Mouse (Mus musculus): ENCODE measurements around the gene Gm21915. TPM values are rescaled to one million over a fixed set of nuclear protein-coding genes. Genes with fewer than 3 reads are reported as not detected.
A peak's percentile ranks its signal among the peaks of the same experiment; 100 is the strongest.

The Gm21915 gene
- not detected in 2 replicates for polyA plus RNA-seq (2015; fragmentation: Nextera tagmentation; extraction: Ambion mirVana)

GRCm38 (mm10) chr9:40670313-40670712, at the start of gene Gm21915:
TSS of gene Gm21915 (plus strand) at chr9:40670613.
- ATAC-seq (replicated peaks) = no peak
- Histone ChIP-seq H3K4me3 (no peak within 1 kb of the TSS), H3K9me3 (no peaks in the 10 kb centered on the region), H3K27me3 (no peaks in the 10 kb centered on the region), H3K4me2 (replicated peaks) (no peak within 1 kb of the TSS), H3K36me3 (no peaks in the 10 kb centered on the region), H3K9ac (replicated peaks) (no peak within 1 kb of the TSS), H3K4me1 (peaks cover 7% of the 10 kb centered on the region; the same call in 1 of the 2 replicates), H3K27ac (replicated peaks) (no peak within 1 kb of the TSS)
- 93% methylated on average over 3 of the region's 3 CpGs for WGBS

- Histone ChIP-seq H3K27ac (replicated peaks) (no peak overlapping the region; the same call in 1 of the 2 replicates), H3K27me3 (no peaks in the 10 kb centered on the region), H3K4me3 (no peak overlapping the region), H3K4me2 (replicated peaks) (no peak overlapping the region), H3K36me3 (no peaks in the 10 kb centered on the region), H3K4me1 (peaks cover 22% of the 10 kb centered on the region), H3K9me3 (no peaks in the 10 kb centered on the region), H3K9ac (replicated peaks) (no peak overlapping the region)
- no peak for ATAC-seq (replicated peaks)
- WGBS = 91% methylated on average over 3 of the region's 3 CpGs
These were observed 48.1 kb upstream of the Gm21915 start for GRCm38 (mm10) chr9:40622265-40622664.

GRCm38 (mm10) chr9:40622793-40623192, 47.6 kb upstream of the Gm21915 start:
- Histone ChIP-seq H3K4me1 (peaks cover 18% of the 10 kb centered on the region), H3K27ac (replicated peaks) (no peak overlapping the region; the same call in 1 of the 2 replicates), H3K36me3 (no peaks in the 10 kb centered on the region), H3K4me3 (no peak overlapping the region), H3K27me3 (no peaks in the 10 kb centered on the region), H3K9ac (replicated peaks) (no peak overlapping the region), H3K4me2 (replicated peaks) (no peak overlapping the region), H3K9me3 (no peaks in the 10 kb centered on the region)
- no peak for ATAC-seq (replicated peaks)
- WGBS = 85% methylated on average over 4 of the region's 4 CpGs

- H3K27me3 ChIP-seq = no peaks in the 10 kb centered on the region
- ATAC-seq (replicated peaks) = no peak
- H3K9ac ChIP-seq (replicated peaks) = no peak overlapping the region
- H3K9me3 ChIP-seq = no peaks in the 10 kb centered on the region
- WGBS = 69% methylated on average over 3 of the region's 3 CpGs
- H3K4me3 ChIP-seq = no peak overlapping the region
- peaks cover 16% of the 10 kb centered on the region for H3K4me1 ChIP-seq
- no peak overlapping the region for H3K4me2 ChIP-seq (replicated peaks)
- no peak overlapping the region for H3K27ac ChIP-seq (replicated peaks)
- no peaks in the 10 kb centered on the region for H3K36me3 ChIP-seq
These were observed 45.1 kb upstream of the Gm21915 start for GRCm38 (mm10) chr9:40625341-40625740.

GRCm38 (mm10) chr9:40626566-40626965, 43.8 kb upstream of the Gm21915 start:
- Histone ChIP-seq H3K27me3 (no peaks in the 10 kb centered on the region), H3K4me2 (replicated peaks) (no peak overlapping the region), H3K4me3 (no peak overlapping the region), H3K4me1 (peaks cover 16% of the 10 kb centered on the region), H3K36me3 (no peaks in the 10 kb centered on the region), H3K9ac (replicated peaks) (no peak overlapping the region), H3K27ac (replicated peaks) (no peak overlapping the region), H3K9me3 (no peaks in the 10 kb centered on the region)
- ATAC-seq (replicated peaks) = no peak
- WGBS = 32% methylated on average over 11 of the region's 11 CpGs

- ATAC-seq (replicated peaks) = no peak
- WGBS = 45% methylated on average over 9 of the region's 9 CpGs
These were observed 43.2 kb upstream of the Gm21915 start for GRCm38 (mm10) chr9:40627146-40627713.

GRCm38 (mm10) chr9:40628130-40629069, 42.0 kb upstream of the Gm21915 start:
- Histone ChIP-seq H3K9ac (replicated peaks) (no peak overlapping the region), H3K4me1 (peaks cover 16% of the 10 kb centered on the region), H3K36me3 (no peaks in the 10 kb centered on the region), H3K9me3 (no peaks in the 10 kb centered on the region), H3K4me3 (no peak overlapping the region), H3K27me3 (no peaks in the 10 kb centered on the region), H3K4me2 (replicated peaks) (no peak overlapping the region), H3K27ac (replicated peaks) (no peak overlapping the region)
- ATAC-seq (replicated peaks) = 0 out of 2 replicates have a peak, but pooled peaks have one; percentile 45
- 66% methylated on average over 20 of the region's 20 CpGs for WGBS

More at GRCm38 (mm10) chr9:40627146-40627713, 43.2 kb upstream of the Gm21915 start:
- no peak overlapping the region for H3K27ac ChIP-seq (replicated peaks)
- no peak overlapping the region for H3K4me3 ChIP-seq
- no peaks in the 10 kb centered on the region for H3K9me3 ChIP-seq
- no peak overlapping the region for H3K9ac ChIP-seq (replicated peaks)
- no peak overlapping the region for H3K4me2 ChIP-seq (replicated peaks)
- H3K27me3 ChIP-seq = no peaks in the 10 kb centered on the region
- H3K36me3 ChIP-seq = no peaks in the 10 kb centered on the region
- peaks cover 16% of the 10 kb centered on the region for H3K4me1 ChIP-seq

- H3K9ac ChIP-seq (replicated peaks) = no peak overlapping the region
- H3K27ac ChIP-seq (replicated peaks) = no peak overlapping the region
- H3K4me1 ChIP-seq = peaks cover 13% of the 10 kb centered on the region; the same call in 1 of the 2 replicates
- no peak for ATAC-seq (replicated peaks)
- WGBS = 38% methylated on average over 13 of the region's 13 CpGs
- H3K4me3 ChIP-seq = no peak overlapping the region
- H3K4me2 ChIP-seq (replicated peaks) = no peak overlapping the region
- no peaks in the 10 kb centered on the region for H3K36me3 ChIP-seq
- H3K9me3 ChIP-seq = no peaks in the 10 kb centered on the region
- no peaks in the 10 kb centered on the region for H3K27me3 ChIP-seq
These were observed 41.0 kb upstream of the Gm21915 start for GRCm38 (mm10) chr9:40629441-40629840.

- ATAC-seq (replicated peaks) = no peak
- 69% methylated on average over 6 of the region's 6 CpGs for WGBS
- no peaks in the 10 kb centered on the region for H3K9me3 ChIP-seq
These were observed 39.3 kb upstream of the Gm21915 start for GRCm38 (mm10) chr9:40631101-40631500.

GRCm38 (mm10) chr9:40631505-40631904, 38.9 kb upstream of the Gm21915 start:
- Histone ChIP-seq H3K27me3 (no peaks in the 10 kb centered on the region), H3K36me3 (no peaks in the 10 kb centered on the region), H3K9ac (replicated peaks) (no peak overlapping the region), H3K4me3 (no peak overlapping the region), H3K4me2 (replicated peaks) (no peak overlapping the region), H3K4me1 (peaks cover 10% of the 10 kb centered on the region), H3K27ac (replicated peaks) (no peak overlapping the region), H3K9me3 (no peaks in the 10 kb centered on the region)
- 94% methylated on average over 10 of the region's 10 CpGs for WGBS
- no peak for ATAC-seq (replicated peaks)

More at GRCm38 (mm10) chr9:40631101-40631500, 39.3 kb upstream of the Gm21915 start:
- Histone ChIP-seq H3K4me2 (replicated peaks) (no peak overlapping the region), H3K4me1 (peaks cover 13% of the 10 kb centered on the region; the same call in 1 of the 2 replicates), H3K4me3 (no peak overlapping the region), H3K9ac (replicated peaks) (no peak overlapping the region), H3K27ac (replicated peaks) (no peak overlapping the region), H3K36me3 (no peaks in the 10 kb centered on the region), H3K27me3 (no peaks in the 10 kb centered on the region)

- H3K4me1 ChIP-seq = peaks cover 25% of the 10 kb centered on the region
- no peaks in the 10 kb centered on the region for H3K9me3 ChIP-seq
- no peaks in the 10 kb centered on the region for H3K27me3 ChIP-seq
- H3K9ac ChIP-seq (replicated peaks) = no peak overlapping the region
- no peak overlapping the region for H3K4me2 ChIP-seq (replicated peaks)
- 15% methylated on average over 2 of the region's 2 CpGs for WGBS
- peak overlapping the region; percentile 94; the same call in 1 of the 2 replicates for H3K27ac ChIP-seq (replicated peaks)
- no peaks in the 10 kb centered on the region for H3K36me3 ChIP-seq
- 0 out of 2 replicates have a peak, but pooled peaks have one; percentile 17 for ATAC-seq (replicated peaks)
- no peak overlapping the region for H3K4me3 ChIP-seq
These were observed 34.4 kb upstream of the Gm21915 start for GRCm38 (mm10) chr9:40636054-40636453.
